Mouse (Mus musculus) erythroblast, embryonic 14.5 days (primary cell): ENCODE results near the gene Ndufb8. TPM values are rescaled to one million over a fixed set of nuclear protein-coding genes. Genes with fewer than 3 reads are reported as not detected.
A peak's percentile ranks its signal among the peaks of the same experiment; 100 is the strongest.

ENCODE experiments used
- H3K27me3 ChIP-seq: 2 replicates; pipeline ENCODE4 v1.6.1; 2012; ENCODE audit warnings: inconsistent platforms; ENCODE audit not compliant: control insufficient read depth
- H3K36me3 ChIP-seq: 2 replicates; pipeline ENCODE4 v1.6.1; 2012; ENCODE audit warnings: mild to moderate bottlenecking, inconsistent platforms; ENCODE audit not compliant: control insufficient read depth
- H3K4me1 ChIP-seq: 2 replicates; pipeline ENCODE4 v1.6.1; 2012; ENCODE audit warnings: inconsistent platforms; ENCODE audit not compliant: control insufficient read depth
- H3K4me3 ChIP-seq: replicated peaks from 2 replicates; pipeline ENCODE3; 2012; ENCODE audit warnings: moderate library complexity, mild to moderate bottlenecking, inconsistent platforms
- H3K9me3 ChIP-seq: 2 replicates; pipeline ENCODE4 v1.6.1; 2012; ENCODE audit warnings: low read length, inconsistent platforms, mixed read lengths; ENCODE audit not compliant: control insufficient read depth
- GATA1 ChIP-seq: IDR thresholded peaks from 2 replicates; pipeline ENCODE4 v1.6.1; 2012; ENCODE audit warnings: low read length, inconsistent platforms, mixed read lengths
- TAL1 ChIP-seq: IDR thresholded peaks from 3 replicates; pipeline ENCODE4 v1.6.1; 2012; ENCODE audit warnings: low read length, inconsistent platforms, mixed read lengths
- polyA plus RNA-seq: library from polyadenylated mRNA; stranded (reverse); fragments of >175 nt; gene quantifications from 2 replicates; pipeline ENCODE4 v1.2.3, GENCODE M21; 2012

The Ndufb8 gene
- polyA plus RNA-seq, 1 experiment, result 46.9 TPM

- Histone ChIP-seq H3K4me1 (peaks cover 3% of the 10 kb centered on the region), H3K36me3 (peaks cover 38% of the 10 kb centered on the region), H3K9me3 (no peaks in the 10 kb centered on the region), H3K27me3 (no peaks in the 10 kb centered on the region), H3K4me3 (no peak overlapping the region)
- TF ChIP-seq GATA1 (no peak), TAL1 (no peak)
Measured at GRCm38 (mm10) chr19:44576275-44576674, 21.0 kb upstream of the Ndufb8 start.

DNA sequence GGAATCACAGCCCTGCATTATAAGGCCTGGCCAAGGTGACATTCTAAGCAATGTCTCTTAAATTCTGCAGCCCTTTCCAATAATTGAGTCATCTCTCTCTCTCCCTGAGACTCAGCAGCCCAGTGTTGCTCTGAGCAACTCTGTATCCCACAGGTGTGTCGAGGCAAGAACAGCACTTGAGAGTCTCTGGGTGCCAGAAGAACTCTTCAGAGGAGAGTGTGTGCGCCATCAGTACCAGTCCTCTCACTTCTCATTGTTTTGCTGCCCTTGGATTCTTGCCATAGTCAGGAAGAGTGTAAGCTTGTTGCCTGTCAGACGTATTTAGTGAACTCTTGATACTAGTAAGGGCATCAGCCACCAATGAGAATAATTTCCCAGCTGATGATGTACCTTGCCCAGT lies 12.5 kb upstream of the Ndufb8 start:
- no peak for TF ChIP-seq TAL1
- no peak for TF ChIP-seq GATA1
- Histone ChIP-seq H3K36me3 (peaks cover 88% of the 10 kb centered on the region), H3K4me1 (peaks cover 26% of the 10 kb centered on the region), H3K9me3 (no peaks in the 10 kb centered on the region), H3K27me3 (no peaks in the 10 kb centered on the region), H3K4me3 (no peak overlapping the region)

GRCm38 (mm10) chr19:44564006-44564405 lies 8.8 kb upstream of the Ndufb8 start:
- Histone ChIP-seq H3K4me1 (peaks cover 27% of the 10 kb centered on the region), H3K27me3 (peaks cover 6% of the 10 kb centered on the region), H3K36me3 (peaks cover 51% of the 10 kb centered on the region), H3K4me3 (peak overlapping the region; percentile 85), H3K9me3 (no peaks in the 10 kb centered on the region)
- TF ChIP-seq GATA1 (no peak), TAL1 (no peak)

DNA sequence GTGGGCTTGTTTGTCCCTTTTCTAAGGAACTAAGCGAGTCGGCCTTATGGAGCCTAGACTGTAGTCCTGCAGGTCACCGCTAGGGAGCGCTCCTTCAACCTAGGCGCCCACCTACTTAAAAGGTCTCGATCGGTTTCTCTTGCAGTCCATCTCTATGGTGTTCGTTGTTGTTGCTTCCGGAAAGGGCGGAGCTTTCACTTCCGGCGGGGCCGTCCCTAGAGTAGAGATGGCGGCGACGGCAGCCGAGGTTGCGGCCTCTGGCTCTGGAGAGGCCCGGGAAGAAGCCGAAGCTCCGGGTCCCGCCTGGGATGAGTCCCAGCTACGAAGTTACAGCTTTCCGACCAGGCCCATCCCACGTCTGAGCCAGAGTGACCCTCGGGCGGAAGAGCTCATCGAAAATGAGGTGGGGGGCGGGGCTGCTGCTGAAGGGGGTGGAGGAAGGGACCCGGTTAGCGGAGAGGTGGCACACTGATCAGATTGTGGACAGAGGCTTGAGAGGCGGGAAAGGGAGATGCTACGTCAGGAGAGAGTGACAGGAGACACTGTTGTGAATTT lies 7.5 kb upstream of the Ndufb8 start, which contains the start of gene Hif1an:
Gene Hif1an, plus strand, starts transcription at position 199 of the 555 bp plus-strand sequence.
- H3K9me3 ChIP-seq, result no peaks in the 10 kb centered on the region
- H3K4me3 ChIP-seq, result peak within 1 kb of the TSS; percentile 85
- TF ChIP-seq GATA1 (peak; percentile 72), TAL1 (no peak)
- H3K4me1 ChIP-seq, result peaks cover 27% of the 10 kb centered on the region
- peaks cover 38% of the 10 kb centered on the region for H3K36me3 ChIP-seq
- peaks cover 15% of the 10 kb centered on the region for H3K27me3 ChIP-seq

GRCm38 (mm10) chr19:44554490-44554860 lies 765 bp downstream of the Ndufb8 start:
- peaks cover 42% of the 10 kb centered on the region for H3K36me3 ChIP-seq
- TF ChIP-seq TAL1 (no peak), GATA1 (no peak)
- peaks cover 12% of the 10 kb centered on the region for H3K27me3 ChIP-seq
- H3K4me3 ChIP-seq, result peak overlapping the region; percentile 90
- no peaks in the 10 kb centered on the region; the same call in 1 of the 2 replicates for H3K9me3 ChIP-seq
- H3K4me1 ChIP-seq, result peaks cover 29% of the 10 kb centered on the region

- Histone ChIP-seq H3K4me1 (peaks cover 29% of the 10 kb centered on the region), H3K4me3 (peak overlapping the region; percentile 15), H3K36me3 (peaks cover 53% of the 10 kb centered on the region), H3K9me3 (no peaks in the 10 kb centered on the region; the same call in 1 of the 2 replicates), H3K27me3 (peaks cover 3% of the 10 kb centered on the region)
- TF ChIP-seq GATA1, result no peak
- TF ChIP-seq TAL1, result no peak
Measured at GRCm38 (mm10) chr19:44553286-44553685, 2.0 kb downstream of the Ndufb8 start.

GRCm38 (mm10) chr19:44552731-44553130 lies 2.5 kb downstream of the Ndufb8 start, which contains the start of gene Gm20538:
TSS of gene Gm20538 (minus strand) at chr19:44552831.
- TF ChIP-seq TAL1, result no peak
- no peak for TF ChIP-seq GATA1
- Histone ChIP-seq H3K27me3 (peaks cover under 1% of the 10 kb centered on the region; the same call in 1 of the 2 replicates), H3K9me3 (no peaks in the 10 kb centered on the region; the same call in 1 of the 2 replicates), H3K4me1 (peaks cover 29% of the 10 kb centered on the region), H3K36me3 (peaks cover 59% of the 10 kb centered on the region), H3K4me3 (peak within 1 kb of the TSS; percentile 15)

DNA sequence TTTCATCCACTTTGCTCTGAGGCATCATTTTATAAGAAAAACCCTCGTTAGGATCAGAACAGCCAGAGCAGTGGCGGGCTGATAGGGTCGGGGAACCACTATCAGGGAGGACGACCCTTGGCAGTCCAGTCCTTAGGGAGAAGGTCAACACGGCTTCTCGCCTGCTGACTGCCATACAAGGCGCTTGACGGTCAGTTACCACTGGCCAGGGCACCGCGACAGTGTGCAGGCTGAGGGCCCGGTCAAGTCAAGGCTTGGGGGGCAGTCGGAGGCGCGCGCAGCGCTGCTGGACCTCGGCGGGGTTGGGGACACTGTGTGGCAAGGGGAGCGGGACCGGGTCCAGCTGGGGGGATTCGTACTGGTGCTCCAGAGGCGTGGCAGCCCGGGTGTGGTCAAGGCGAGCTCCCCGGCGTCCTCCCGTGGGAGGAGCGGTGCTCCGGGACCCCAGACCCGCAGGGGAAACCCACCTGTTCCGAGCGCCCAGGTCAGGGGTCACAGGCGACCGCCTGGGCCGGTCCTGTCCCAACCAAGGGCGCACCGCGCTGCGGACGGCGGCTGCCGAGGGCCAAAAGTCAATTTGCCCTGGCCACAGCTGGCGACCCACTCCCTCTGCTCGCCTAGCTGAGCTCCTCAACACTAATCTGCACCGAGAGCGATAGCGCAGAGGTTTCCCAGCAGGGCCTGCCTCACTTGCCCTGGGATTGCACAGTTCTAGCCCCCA lies 9.8 kb downstream of the Ndufb8 start, which contains the start of gene Sec31b:
Gene Sec31b, minus strand, starts transcription at position 544 of the 721 bp plus-strand sequence.
- H3K9me3 ChIP-seq, result no peaks in the 10 kb centered on the region; the same call in 1 of the 2 replicates
- H3K4me1 ChIP-seq, result peaks cover 21% of the 10 kb centered on the region
- peaks cover 8% of the 10 kb centered on the region for H3K27me3 ChIP-seq
- peak within 1 kb of the TSS; percentile 66 for H3K4me3 ChIP-seq
- H3K36me3 ChIP-seq, result peaks cover 27% of the 10 kb centered on the region
- TF ChIP-seq GATA1, result no peak

DNA sequence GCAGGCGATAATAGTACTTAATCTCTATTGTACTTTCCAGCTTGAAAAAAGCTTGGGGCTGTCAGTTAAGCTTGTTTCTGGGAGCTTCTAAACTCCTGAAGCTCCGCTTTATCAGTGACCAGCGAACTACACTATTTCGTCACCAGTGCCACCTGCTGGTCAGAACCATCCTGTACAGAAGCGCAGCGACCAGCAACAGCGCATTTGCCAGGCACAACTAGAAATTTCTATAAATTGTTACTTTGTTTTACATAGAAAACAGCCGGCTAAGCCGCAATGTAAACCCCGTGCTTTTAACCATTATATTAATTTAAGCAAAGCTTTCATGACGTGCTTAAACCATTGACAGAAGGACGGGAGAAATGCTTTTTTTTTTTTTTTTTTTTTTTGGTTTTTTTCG lies 10.5 kb downstream of the Ndufb8 start:
- peaks cover 4% of the 10 kb centered on the region for H3K9me3 ChIP-seq
- peaks cover 8% of the 10 kb centered on the region for H3K27me3 ChIP-seq
- H3K36me3 ChIP-seq, result peaks cover 20% of the 10 kb centered on the region
- peak overlapping the region; percentile 66 for H3K4me3 ChIP-seq
- peaks cover 21% of the 10 kb centered on the region for H3K4me1 ChIP-seq
- no peak for TF ChIP-seq TAL1
- TF ChIP-seq GATA1, result no peak
